Mouse (Mus musculus): ENCODE measurements at regions not wholly inside any gene's neighbourhood (a gene's known extent, or its start where the extent isn't known, plus 50 kb on each side); places are given as distances from the start of the nearest gene placed in this dataset.

GRCm38 (mm10) chr9:104387805-104388204 is 50.3 kb upstream of the Acpp start:
- DNase-seq: no peak

Data from B cell, adult 2 months (primary cell).